Mouse (Mus musculus): ENCODE data around the gene Fbf1. TPM values are rescaled to one million over a fixed set of nuclear protein-coding genes. Genes with fewer than 3 reads are reported as not detected.
"Not testable (repeated sequence)": the region's sequence is repeated elsewhere in the genome, so short reads cannot be mapped to it uniquely, and the experiment has no call there.

Fbf1 gene
- total RNA-seq, 1 experiment from 2014 or later, result 53.0 TPM

GRCm38 (mm10) chr11:116133497-116133896, 34.5 kb downstream of the Fbf1 start:
- DNase-seq, result no peak

- peak; percentile 45 for DNase-seq
Measured at GRCm38 (mm10) chr11:116132366-116133333, 35.3 kb downstream of the Fbf1 start.

- DNase-seq, result no peak
Measured at GRCm38 (mm10) chr11:116131349-116132170, 36.4 kb downstream of the Fbf1 start.

- DNase-seq, result peak; percentile 90
Measured at GRCm38 (mm10) chr11:116130488-116131205, 37.3 kb downstream of the Fbf1 start, which contains the start of gene Trim65. Gene Trim65 (minus strand): TSS chr11:116131128.

GRCm38 (mm10) chr11:116129993-116130487, 37.9 kb downstream of the Fbf1 start:
- DNase-seq, result no peak

- no peak for DNase-seq
Measured at GRCm38 (mm10) chr11:116129091-116129790, 38.7 kb downstream of the Fbf1 start.

GRCm38 (mm10) chr11:116127986-116128385, 40.0 kb downstream of the Fbf1 start:
- DNase-seq, result no peak

GRCm38 (mm10) chr11:116127156-116127980, 40.6 kb downstream of the Fbf1 start, which contains the start of gene Trim47:
Gene Trim47 (minus strand): TSS chr11:116127210.
- peak; percentile 81 for DNase-seq

GRCm38 (mm10) chr11:116126261-116126660, 41.7 kb downstream of the Fbf1 start:
- no peak for DNase-seq

- not testable (repeated sequence) for DNase-seq
Measured at GRCm38 (mm10) chr11:116121731-116122245, 46.2 kb downstream of the Fbf1 start.

- DNase-seq, result no peak
Measured at GRCm38 (mm10) chr11:116117819-116118218, 50.1 kb downstream of the Fbf1 start.

- no peak for DNase-seq
Measured at GRCm38 (mm10) chr11:116117241-116117640, 50.7 kb downstream of the Fbf1 start.

GRCm38 (mm10) chr11:116111611-116112203, 56.3 kb downstream of the Fbf1 start:
- no peak for DNase-seq

- no peak for DNase-seq
Measured at GRCm38 (mm10) chr11:116111067-116111466, 56.9 kb downstream of the Fbf1 start.

- DNase-seq, result no peak
Measured at GRCm38 (mm10) chr11:116110540-116110939, 57.4 kb downstream of the Fbf1 start.

- peak; percentile 84 for DNase-seq
Measured at GRCm38 (mm10) chr11:116110131-116110530, 57.8 kb downstream of the Fbf1 start.

- DNase-seq, result no peak
Measured at GRCm38 (mm10) chr11:116109441-116110081, 58.4 kb downstream of the Fbf1 start.

GRCm38 (mm10) chr11:116108464-116109137, 59.4 kb downstream of the Fbf1 start:
- DNase-seq, result peak; percentile 66

Measured in adrenal gland, postnatal 25 days (tissue).